Mouse (Mus musculus) spleen, adult 18-20 months (tissue): Measurements from ENCODE around the gene Mafg.
"Not testable (repeated sequence)": the region's sequence is repeated elsewhere in the genome, so short reads cannot be mapped to it uniquely, and the experiment has no call there.

ENCODE experiments used
- DNase-seq, 2 experiments: peaks; one replicate each; pipeline ENCODE4 v3.0.0; 2022; ENCODE audit warnings: mixed read lengths in 2 of 2

The Mafg gene

GRCm38 (mm10) chr11:120588531-120588930, 44.9 kb downstream of the Mafg start:
- DNase-seq, result no peak

GRCm38 (mm10) chr11:120583937-120584336, 49.5 kb downstream of the Mafg start:
- no peak for DNase-seq

DNA sequence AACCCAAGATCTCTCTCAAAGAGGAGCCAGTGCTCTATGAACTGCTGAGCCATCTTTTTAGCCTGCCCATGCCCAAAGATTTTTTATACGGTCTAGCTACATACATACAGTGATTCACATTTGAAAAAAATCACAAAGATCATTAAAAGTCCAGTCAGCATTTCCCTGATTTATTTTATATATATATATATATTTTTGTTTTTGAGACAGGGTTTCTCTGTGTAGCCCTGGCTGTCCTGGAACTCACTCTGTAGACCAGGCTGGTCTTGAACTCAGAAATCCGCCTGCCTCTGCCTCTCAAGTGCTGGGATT, 50.5 kb downstream of the Mafg start:
- DNase-seq, result not testable (repeated sequence)

GRCm38 (mm10) chr11:120582268-120582981, 51.0 kb downstream of the Mafg start:
- peak in 1 of 2 experiments; percentile 53 for DNase-seq

DNA sequence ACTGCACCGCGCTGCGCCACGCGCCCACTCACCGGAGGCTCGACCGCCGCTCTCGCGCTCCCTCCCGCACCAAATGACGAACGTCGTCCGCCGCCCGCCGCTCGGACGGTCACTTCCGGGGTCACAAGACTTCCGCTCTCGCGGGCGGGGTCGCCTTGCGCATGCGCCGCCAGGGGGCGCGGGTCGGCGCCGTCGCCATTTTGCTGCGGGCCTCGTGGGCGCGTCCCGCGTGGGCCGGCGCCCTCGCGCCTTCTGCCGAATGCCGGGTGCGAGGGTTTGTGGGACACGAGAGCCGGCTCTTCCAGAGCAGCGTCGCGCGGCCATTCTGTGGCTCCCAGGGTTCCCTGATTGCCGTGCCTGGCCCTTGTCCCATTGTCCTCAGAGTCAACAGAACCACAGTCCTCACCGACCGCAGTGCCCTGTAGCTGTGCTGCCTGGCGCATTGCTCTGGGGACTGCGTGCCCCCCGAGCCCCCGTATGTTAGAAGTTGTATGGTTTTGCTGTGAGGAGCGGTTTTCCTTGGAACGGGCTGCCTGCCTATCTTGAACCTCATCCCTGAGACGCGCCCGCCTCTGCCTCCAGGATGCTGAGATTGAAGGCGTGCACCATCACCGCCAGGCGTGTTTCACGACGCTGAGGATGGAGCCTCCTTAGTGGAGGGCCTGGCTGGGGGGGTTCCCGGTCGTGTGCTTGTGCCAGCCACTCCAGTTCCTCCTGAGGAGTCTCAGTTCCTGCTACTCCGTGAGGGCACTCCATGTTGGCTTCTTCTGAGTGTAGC, 51.7 kb downstream of the Mafg start, which contains the start of gene Arhgdia:
Arhgdia (minus strand) TSS at position 135 of the 778 bp plus-strand sequence.
- DNase-seq, result peak; percentile 81 to 86

- DNase-seq, result peak; percentile 43 to 63
These were observed 52.5 kb downstream of the Mafg start for GRCm38 (mm10) chr11:120580871-120581331.

- peak; percentile 31 to 36 for DNase-seq
These were observed 53.2 kb downstream of the Mafg start for GRCm38 (mm10) chr11:120580190-120580589.

DNA sequence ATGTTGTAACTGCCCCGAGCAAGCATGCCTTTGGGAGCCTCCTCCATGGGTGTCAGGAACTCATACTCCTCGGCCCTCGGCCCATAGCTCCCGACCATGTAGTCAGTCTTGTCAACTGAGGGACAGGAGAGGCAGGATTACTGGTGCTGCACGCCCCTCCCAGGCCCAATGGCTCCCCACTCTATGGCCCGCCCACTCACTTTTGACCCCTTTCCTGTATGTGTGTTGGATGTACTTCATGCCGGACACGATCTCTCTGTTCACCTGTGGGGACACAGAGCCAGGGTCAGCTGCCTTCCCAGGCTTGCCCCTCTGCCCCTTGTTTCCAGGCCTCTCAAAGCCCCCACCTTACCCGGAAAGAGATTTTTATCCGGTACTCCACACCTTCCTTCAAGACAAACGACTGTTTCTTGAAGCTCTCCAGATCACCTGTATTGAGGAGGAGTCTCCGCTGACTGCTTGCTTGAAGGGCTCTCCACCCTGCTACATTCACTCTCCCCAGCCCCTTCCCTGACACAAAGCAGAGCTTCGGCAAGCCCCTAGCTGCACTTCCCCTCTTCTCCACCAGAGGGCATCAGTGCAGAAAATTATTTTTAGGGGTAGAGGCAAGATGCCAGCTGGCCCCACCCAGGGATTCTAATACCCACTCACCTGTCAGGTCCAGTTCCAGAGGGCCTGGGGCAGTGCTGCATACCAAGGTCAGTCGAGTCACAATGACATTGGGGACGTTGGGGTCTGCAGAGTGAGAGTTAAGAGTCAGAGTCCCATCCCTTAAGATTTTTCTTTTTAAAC, 53.9 kb downstream of the Mafg start:
- peak; percentile 50 to 79 for DNase-seq

- DNase-seq, result peak in 1 of 2 experiments; percentile 25
These were observed 54.6 kb downstream of the Mafg start for GRCm38 (mm10) chr11:120578694-120579243.

GRCm38 (mm10) chr11:120578024-120578693, 55.2 kb downstream of the Mafg start:
- DNase-seq, result no peak

DNA sequence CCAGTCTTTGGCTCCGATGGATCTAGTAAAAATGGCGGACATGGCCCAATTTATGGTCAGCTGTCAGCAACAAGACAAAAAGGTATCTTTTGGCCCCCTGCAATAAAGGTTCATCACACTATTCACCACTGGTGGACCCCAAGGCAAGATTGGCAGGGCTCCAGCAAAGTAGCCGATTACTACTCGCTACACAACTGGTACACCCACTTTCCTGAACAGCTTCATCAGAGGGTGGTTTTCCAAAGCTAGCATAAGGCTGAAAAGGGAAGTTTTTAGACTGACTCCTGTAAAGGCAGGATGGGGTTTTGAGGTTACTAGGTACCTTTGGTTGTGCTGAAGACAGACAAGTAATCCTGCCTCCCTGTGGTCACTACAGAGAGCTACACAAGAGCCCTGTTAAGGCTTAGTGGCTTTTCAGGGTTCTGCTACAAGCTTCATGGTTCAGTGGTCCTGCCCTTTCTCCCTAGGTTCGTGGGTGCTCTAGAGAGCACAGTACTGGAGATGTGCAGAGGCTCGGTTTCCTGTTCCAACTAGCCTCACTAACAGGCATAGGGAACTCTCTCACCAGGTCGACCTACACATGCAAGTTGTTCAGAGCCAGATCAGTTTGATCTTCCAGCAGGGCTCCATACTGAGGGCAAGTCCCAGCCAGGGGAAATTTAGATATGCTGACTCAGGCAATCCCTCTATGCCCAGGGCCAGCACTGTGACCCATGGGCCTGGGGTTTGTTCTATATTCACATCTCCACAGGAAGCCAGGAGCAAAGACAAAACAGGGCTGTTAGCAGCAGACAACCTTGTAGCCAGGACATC, 56.0 kb downstream of the Mafg start:
- no peak for DNase-seq

DNA sequence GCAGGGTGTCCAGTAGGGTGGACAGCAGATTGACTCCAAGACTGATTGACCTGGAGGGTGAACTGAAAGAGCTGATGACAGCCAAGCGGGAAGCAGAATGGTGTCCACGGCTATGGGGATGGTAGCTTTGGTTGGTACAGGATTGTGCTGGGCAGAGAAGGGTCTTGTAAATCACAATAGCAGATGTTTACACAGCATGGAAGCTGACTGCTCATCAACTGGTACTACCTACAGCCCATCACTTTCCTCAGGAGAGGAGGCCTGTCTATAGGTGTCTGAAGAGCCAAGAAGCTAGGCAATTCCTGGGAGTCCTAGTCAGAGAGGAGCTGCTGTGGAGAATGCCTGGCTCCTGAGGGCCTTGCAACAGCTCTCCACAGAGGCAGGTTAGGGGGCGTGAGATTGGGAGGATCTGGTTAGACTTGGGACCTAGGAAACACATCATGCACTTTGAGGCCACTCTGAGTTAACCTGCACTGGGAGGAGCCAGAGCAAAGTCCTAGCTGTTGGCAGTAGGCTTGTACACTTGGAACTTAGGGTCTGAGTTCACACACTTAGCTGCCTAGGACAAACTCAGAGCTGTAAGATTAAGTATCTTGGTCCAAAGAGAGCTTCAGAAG, 56.9 kb downstream of the Mafg start:
- DNase-seq, result no peak

DNA sequence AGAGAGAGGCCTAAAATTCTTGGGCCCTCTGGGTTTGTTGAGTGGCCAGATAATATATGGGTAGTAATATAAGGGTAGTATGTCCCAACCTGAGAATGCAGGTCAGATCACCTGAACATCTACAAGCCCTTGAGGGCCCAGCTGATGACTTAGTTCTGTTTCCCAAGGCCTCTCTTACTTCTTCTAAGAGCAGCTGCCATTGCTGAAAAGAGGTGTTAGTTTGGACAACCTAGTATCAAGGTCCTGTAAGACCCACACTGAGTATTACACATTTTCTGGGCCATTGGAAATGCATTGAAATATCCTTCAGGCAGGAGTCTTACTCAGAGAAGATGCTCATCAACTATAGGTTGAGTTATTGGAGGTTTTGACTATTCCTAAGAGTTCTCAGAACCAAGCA, 57.5 kb downstream of the Mafg start:
- no peak for DNase-seq
